13 mouse cellular contexts compared by ENCODE assay signal in the genomic region with DNA sequence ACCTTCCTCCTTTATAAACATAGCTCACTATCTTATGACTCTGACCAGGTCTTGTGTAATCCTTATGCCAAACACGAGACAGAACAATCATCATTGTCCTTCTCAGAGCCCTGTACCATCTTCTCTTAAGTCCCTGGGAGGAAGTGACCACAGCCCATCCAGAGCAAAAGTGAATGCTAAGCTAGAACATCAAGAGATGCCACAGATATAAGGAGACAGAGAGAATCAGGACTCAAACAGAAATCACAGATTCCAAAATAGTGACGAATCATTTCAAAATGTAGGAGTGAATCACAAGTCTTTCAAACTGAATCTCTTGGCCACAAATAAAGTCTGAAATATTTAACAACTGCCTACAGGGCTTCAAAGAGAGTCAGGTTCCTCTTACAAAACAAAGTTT.
"Had no signal": no experiment of that assay in that cellular context is flagged by ENCODE, and none has a peak within 500 bp of the region (broad histone marks: within the 10 kb centered on the region; RNA-seq: fewer than 3 reads in every experiment).

No protein-coding gene starts in this region.

- H3K27me3 ChIP-seq: limb, embryonic 15.5 days; liver, embryonic 12.5 days; midbrain, embryonic 13.5 days; neural tube, embryonic 12.5 days had no signal

- H3K27ac ChIP-seq: limb, embryonic 15.5 days; liver, embryonic 12.5 days; midbrain, embryonic 13.5 days; neural tube, embryonic 12.5 days had no signal

- H3K36me3 ChIP-seq: limb, embryonic 15.5 days; liver, embryonic 12.5 days; midbrain, embryonic 13.5 days; neural tube, embryonic 12.5 days had no signal

- H3K4me3 ChIP-seq: limb, embryonic 15.5 days; liver, embryonic 12.5 days; midbrain, embryonic 13.5 days; neural tube, embryonic 12.5 days had no signal

- H3K4me1 ChIP-seq: limb, embryonic 15.5 days; liver, embryonic 12.5 days; midbrain, embryonic 13.5 days; neural tube, embryonic 12.5 days had no signal

- H3K9me3 ChIP-seq: limb, embryonic 15.5 days; liver, embryonic 12.5 days; midbrain, embryonic 13.5 days; neural tube, embryonic 12.5 days had no signal

- DNase-seq: kidney, adult 8-10 months; kidney, postnatal 25 days; layer of hippocampus, adult 9-11 months; lung, embryonic 14.5 days; lung, postnatal 10 days; retina, postnatal 1 day; right cerebral cortex, postnatal 4 days; spleen, adult 18-20 months; thymus, postnatal 36 days had no signal
